15 mouse cellular contexts compared by ENCODE assay signal in genomic region chr10:8130057-8130456, GRCm38 (mm10).
A peak's percentile ranks its signal among the peaks of the same experiment; 100 is the strongest.
DNase-seq lines count a peak whose midpoint lies in the region; ATAC-seq and TF ChIP-seq lines count a peak whose summit lies in the region.
"Had no signal": no experiment of that assay in that cellular context is flagged by ENCODE, and none has a peak within 500 bp of the region (broad histone marks: within the 10 kb centered on the region; RNA-seq: fewer than 3 reads in every experiment).

No protein-coding gene starts in this region.

- H3K9ac ChIP-seq in hindbrain, embryonic 14.5 days, result no peak overlapping the region
- no peak overlapping the region for H3K9ac ChIP-seq in hindbrain, embryonic 13.5 days
- H3K9ac ChIP-seq in intestine, embryonic 16.5 days (ENCODE audit: low read depth, low read length), result no peak overlapping the region
- no peak overlapping the region for H3K9ac ChIP-seq in stomach, embryonic 16.5 days (ENCODE audit: low read length)
- H3K9ac ChIP-seq: limb, embryonic 12.5 days; midbrain, embryonic 12.5 days; neural tube, embryonic 15.5 days had no signal

- H3K4me3 ChIP-seq in hindbrain, embryonic 14.5 days (replicated peaks; ENCODE audit: low read length), result no peak overlapping the region
- H3K4me3 ChIP-seq in hindbrain, embryonic 13.5 days, result no peak overlapping the region
- no peak overlapping the region for H3K4me3 ChIP-seq in spleen, adult 2 months (ENCODE audit: extremely low read depth, insufficient read depth, insufficient read length)
- no peak overlapping the region for H3K4me3 ChIP-seq in intestine, embryonic 16.5 days (ENCODE audit: low read length)
- no peak overlapping the region for H3K4me3 ChIP-seq in stomach, embryonic 16.5 days (replicated peaks; ENCODE audit: low read length)
- H3K4me3 ChIP-seq: limb, embryonic 12.5 days; midbrain, embryonic 12.5 days; neural tube, embryonic 15.5 days had no signal

- H3K9me3 ChIP-seq in hindbrain, embryonic 14.5 days (ENCODE audit: control insufficient read depth, low read length), result no peaks in the 10 kb centered on the region
- no peaks in the 10 kb centered on the region for H3K9me3 ChIP-seq in hindbrain, embryonic 13.5 days
- no peaks in the 10 kb centered on the region for H3K9me3 ChIP-seq in intestine, embryonic 16.5 days (ENCODE audit: control insufficient read depth, low read length)
- H3K9me3 ChIP-seq in stomach, embryonic 16.5 days (replicated peaks; ENCODE audit: control insufficient read depth, low read length), result no peaks in the 10 kb centered on the region
- H3K9me3 ChIP-seq: limb, embryonic 12.5 days; midbrain, embryonic 12.5 days; neural tube, embryonic 15.5 days had no signal

- no peak overlapping the region for H3K27ac ChIP-seq in hindbrain, embryonic 14.5 days
- H3K27ac ChIP-seq in hindbrain, embryonic 13.5 days, result no peak overlapping the region
- H3K27ac ChIP-seq in spleen, adult 2 months (ENCODE audit: insufficient read depth, low read length), result 0 out of 2 replicates have a peak overlapping the region, but pooled peaks have one; percentile 5
- H3K27ac ChIP-seq in intestine, embryonic 16.5 days (ENCODE audit: low read length), result no peak overlapping the region
- H3K27ac ChIP-seq in stomach, embryonic 16.5 days (ENCODE audit: low read length), result no peak overlapping the region
- H3K27ac ChIP-seq: hindbrain, postnatal 0 days; limb, embryonic 12.5 days; midbrain, embryonic 12.5 days; neural tube, embryonic 15.5 days had no signal

- H3K36me3 ChIP-seq in hindbrain, embryonic 14.5 days (replicated peaks; ENCODE audit: control insufficient read depth, insufficient read depth), result no peaks in the 10 kb centered on the region
- H3K36me3 ChIP-seq in hindbrain, embryonic 13.5 days, result no peaks in the 10 kb centered on the region
- H3K36me3 ChIP-seq in spleen, adult 2 months (ENCODE audit: control insufficient read depth, insufficient read depth, low read length), result no peaks in the 10 kb centered on the region
- H3K36me3 ChIP-seq in intestine, embryonic 16.5 days (ENCODE audit: control insufficient read depth, insufficient read depth, low read length), result no peaks in the 10 kb centered on the region
- no peaks in the 10 kb centered on the region for H3K36me3 ChIP-seq in stomach, embryonic 16.5 days (ENCODE audit: control insufficient read depth, insufficient read depth, low read length)
- H3K36me3 ChIP-seq: limb, embryonic 12.5 days; midbrain, embryonic 12.5 days; neural tube, embryonic 15.5 days had no signal

- TF ChIP-seq POLR2A in spleen, adult 2 months (IDR thresholded peaks at IDR 0.05; ENCODE audit: low read depth, low read length), result no peak

- no peaks in the 10 kb centered on the region for H3K27me3 ChIP-seq in hindbrain, embryonic 14.5 days (ENCODE audit: control insufficient read depth, insufficient read depth, low read length)
- no peaks in the 10 kb centered on the region for H3K27me3 ChIP-seq in hindbrain, embryonic 13.5 days
- no peaks in the 10 kb centered on the region for H3K27me3 ChIP-seq in spleen, adult 2 months (ENCODE audit: control insufficient read depth, insufficient read depth, low read length)
- H3K27me3 ChIP-seq in intestine, embryonic 16.5 days (replicated peaks; ENCODE audit: control insufficient read depth, insufficient read depth, low read length), result no peaks in the 10 kb centered on the region
- H3K27me3 ChIP-seq in stomach, embryonic 16.5 days (ENCODE audit: control insufficient read depth, insufficient read depth, low read length), result no peaks in the 10 kb centered on the region
- H3K27me3 ChIP-seq: limb, embryonic 12.5 days; neural tube, embryonic 15.5 days had no signal

- 85% methylated on average over 8 of the region's 8 CpGs for WGBS in hindbrain, embryonic 14.5 days
- 87% methylated on average over 8 of the region's 8 CpGs for WGBS in hindbrain, embryonic 13.5 days
- 45% methylated on average over 8 of the region's 8 CpGs for WGBS in spleen, adult 2 months
- WGBS in intestine, embryonic 16.5 days, result 53% methylated on average over 8 of the region's 8 CpGs
- whole genome bisulfite sequencing in stomach, embryonic 16.5 days, result 49% methylated on average over 8 of the region's 8 CpGs

- peak; percentile 5 for DNase-seq in hindbrain, embryonic 14.5 days (ENCODE audit: low spot score)
- DNase-seq in spleen, adult 2 months (ENCODE audit: low read depth in 1 of 2, low spot score in 2 of 2), result no peak
- DNase-seq in spleen, postnatal 36 days (ENCODE audit: low spot score in 2 of 2), result no peak
- DNase-seq in urinary bladder, postnatal 25 days (ENCODE audit: low spot score), result no peak
- DNase-seq: cerebellum, adult 9-11 months; gastrocnemius, postnatal 25 days; spleen, adult 18-20 months; thymus, postnatal 36 days had no signal

- 0 out of 2 replicates have a peak, but pooled peaks cover 7% of the 10 kb centered on the region for H3K4me1 ChIP-seq in hindbrain, embryonic 14.5 days (replicated peaks; ENCODE audit: control insufficient read depth, insufficient read depth, low read length)
- peaks cover 12% of the 10 kb centered on the region for H3K4me1 ChIP-seq in hindbrain, embryonic 13.5 days (replicated peaks)
- H3K4me1 ChIP-seq in spleen, adult 2 months (ENCODE audit: control insufficient read depth, insufficient read depth, insufficient read length), result no peaks in the 10 kb centered on the region
- H3K4me1 ChIP-seq in intestine, embryonic 16.5 days (ENCODE audit: control insufficient read depth, insufficient read depth, low read length), result peaks cover 2% of the 10 kb centered on the region; the same call in 1 of the 2 replicates
- H3K4me1 ChIP-seq in stomach, embryonic 16.5 days (ENCODE audit: control insufficient read depth, insufficient read depth, low read length), result no peaks in the 10 kb centered on the region; the same call in 1 of the 2 replicates

- no peak for ATAC-seq in hindbrain, embryonic 14.5 days (ENCODE audit: low FRiP score)
- ATAC-seq in hindbrain, embryonic 13.5 days (ENCODE audit: low FRiP score), result no peak
- ATAC-seq in intestine, embryonic 16.5 days, result no peak
- no peak for ATAC-seq in stomach, embryonic 16.5 days (ENCODE audit: insufficient read depth, low FRiP score)
- ATAC-seq: hindbrain, postnatal 0 days had no signal

- no peak overlapping the region for H3K4me2 ChIP-seq in hindbrain, embryonic 14.5 days (replicated peaks)
- no peak overlapping the region for H3K4me2 ChIP-seq in hindbrain, embryonic 13.5 days
- H3K4me2 ChIP-seq in intestine, embryonic 16.5 days (ENCODE audit: low read depth, low read length), result peak overlapping the region; percentile 38; the same call in 1 of the 2 replicates
- peak overlapping the region; percentile 42 for H3K4me2 ChIP-seq in stomach, embryonic 16.5 days (ENCODE audit: low read depth, low read length)
- H3K4me2 ChIP-seq: limb, embryonic 12.5 days; midbrain, embryonic 12.5 days; neural tube, embryonic 15.5 days had no signal

- no peak for TF ChIP-seq CTCF in spleen, adult 2 months (IDR thresholded peaks at IDR 0.05; ENCODE audit: extremely low read depth, insufficient read depth, insufficient read length, insufficient replicate concordance)

Comparison
In these comparisons a context has a peak if more than half of its experiments do, and no peak if none do; other contexts are left out.
1. H3K4me2 ChIP-seq: peak in intestine, embryonic 16.5 days (single experiment) and stomach, embryonic 16.5 days (single experiment); none in hindbrain, embryonic 14.5 days (single experiment) and hindbrain, embryonic 13.5 days (single experiment).